Mouse (Mus musculus) liver, embryonic 14.5 days (tissue): ENCODE measurements at regions not wholly inside any gene's neighbourhood (a gene's known extent, or its start where the extent isn't known, plus 50 kb on each side); places are given as distances from the start of the nearest gene placed in this dataset.

Source experiments
- ATAC-seq: fragments of 200-750 bp; cut with Nextera tagmentation; 2 replicates; pipeline ENCODE4 v1.8.0; 2017; ENCODE audit warnings: moderate number of reproducible peaks, mild to moderate bottlenecking, moderate library complexity; ENCODE audit not compliant: insufficient read depth
- DNase-seq, 3 experiments: peaks; one replicate each; pipeline ENCODE4 v3.0.0-alpha.2; 2012 to 2013; ENCODE audit warnings: low read depth in 3 of 3, low spot score in 3 of 3
- H3K27ac ChIP-seq: fragments of 300-500 bp; sonication (generic); 2 replicates; pipeline ENCODE4 v1.5.1; 2014; ENCODE audit warnings: moderate library complexity, mild to moderate bottlenecking, control low read depth, inconsistent platforms
- H3K27me3 ChIP-seq: fragments of 300-500 bp; sonication (generic); 2 replicates; pipeline ENCODE4 v1.6.1; 2014; ENCODE audit warnings: mild to moderate bottlenecking, low read length, moderate library complexity; ENCODE audit not compliant: control insufficient read depth, insufficient read depth
- H3K36me3 ChIP-seq: fragments of 300-500 bp; sonication (generic); replicated peaks from 2 replicates; pipeline ENCODE4 v1.6.1; 2014; ENCODE audit warnings: low read depth; ENCODE audit not compliant: control insufficient read depth, insufficient read depth
- H3K4me1 ChIP-seq, 2 experiments: fragments of 200-500 bp in 1 of 2; fragments of 300-500 bp in 1 of 2; sonication (generic) in 1 of 2; replicated peaks; 2 replicates each; pipeline ENCODE4 v1.6.1; 2012 to 2014; ENCODE audit warnings: antibody characterized with exemption in 1 of 2, inconsistent platforms in 1 of 2, low read length in 1 of 2; ENCODE audit not compliant: control insufficient read depth in 2 of 2, insufficient read depth in 2 of 2
- H3K4me2 ChIP-seq: fragments of 300-500 bp; sonication (generic); 2 replicates; pipeline ENCODE4 v1.6.1; 2014; ENCODE audit warnings: low read depth, mild to moderate bottlenecking, control low read depth, moderate library complexity
- H3K4me3 ChIP-seq, 2 experiments: fragments of 200-500 bp in 1 of 2; fragments of 300-500 bp in 1 of 2; sonication (generic) in 1 of 2; 2 replicates each; pipeline ENCODE4 v1.5.1; 2012 to 2014; ENCODE audit warnings: low read depth in 2 of 2, low read length in 2 of 2, mild to moderate bottlenecking in 2 of 2, control low read depth in 1 of 2, inconsistent platforms in 1 of 2, moderate library complexity in 1 of 2; ENCODE audit not compliant: insufficient read depth in 1 of 2
- H3K9ac ChIP-seq: fragments of 300-500 bp; sonication (generic); replicated peaks from 2 replicates; pipeline ENCODE4 v1.6.1; 2014; ENCODE audit warnings: mild to moderate bottlenecking, control low read depth, moderate library complexity
- H3K9me3 ChIP-seq: fragments of 300-500 bp; sonication (generic); 2 replicates; pipeline ENCODE4 v1.6.1; 2016; ENCODE audit warnings: low read length, mixed read lengths; ENCODE audit not compliant: control insufficient read depth
- CTCF ChIP-seq: IDR thresholded peaks from 2 replicates; pipeline ENCODE4 v1.5.1; 2016; ENCODE audit warnings: antibody characterized with exemption, low read depth, control low read depth
- EP300 ChIP-seq: IDR thresholded peaks from 2 replicates; pipeline ENCODE4 v1.6.1; 2016; ENCODE audit warnings: antibody characterized with exemption, low read depth
- WGBS: fragments of 180-500 bp; shearing (Covaris S2); extraction: QIAGEN DNeasy Blood & Tissue Kit; methylation state at CpG from one replicate; pipeline ENCODE4 v1.1.7; 2014; ENCODE audit not compliant: insufficient replicate concordance; 5-methylcytosine and 5-hydroxymethylcytosine counted together

DNA sequence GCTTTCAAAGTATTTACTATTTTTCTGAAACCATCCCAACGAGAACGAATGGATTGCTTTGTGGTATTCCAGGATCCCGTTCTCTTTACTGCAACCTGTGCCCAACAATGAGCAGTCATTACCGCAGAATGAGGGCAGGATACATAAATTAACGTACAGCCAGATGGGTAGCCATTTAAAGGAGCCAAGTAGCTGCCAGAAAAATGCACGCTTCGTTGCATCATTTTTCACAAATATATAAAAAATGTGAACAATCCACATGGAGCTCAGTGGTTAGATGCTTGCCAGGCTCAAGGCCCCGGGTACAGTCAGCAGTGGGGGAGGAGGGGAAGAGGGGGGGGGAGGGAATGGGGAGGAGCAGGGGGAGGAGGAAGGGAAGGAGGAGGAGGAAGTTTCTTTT is 217.1 kb upstream of the Tgfbr2 start:
- H3K9me3 ChIP-seq = no peaks in the 10 kb centered on the region
- 60% methylated on average over 8 of the region's 8 CpGs for WGBS
- no peak overlapping the region for H3K4me2 ChIP-seq
- no peak overlapping the region for H3K27ac ChIP-seq
- no peaks in the 10 kb centered on the region; a peak in 1 of 4 replicates for H3K4me1 ChIP-seq
- H3K4me3 ChIP-seq = no peak overlapping the region
- no peaks in the 10 kb centered on the region for H3K27me3 ChIP-seq
- no peak overlapping the region for H3K9ac ChIP-seq
- DNase-seq (no peak), ATAC-seq (no peak)
- TF ChIP-seq CTCF (no peak), EP300 (no peak)
- no peaks in the 10 kb centered on the region for H3K36me3 ChIP-seq

DNA sequence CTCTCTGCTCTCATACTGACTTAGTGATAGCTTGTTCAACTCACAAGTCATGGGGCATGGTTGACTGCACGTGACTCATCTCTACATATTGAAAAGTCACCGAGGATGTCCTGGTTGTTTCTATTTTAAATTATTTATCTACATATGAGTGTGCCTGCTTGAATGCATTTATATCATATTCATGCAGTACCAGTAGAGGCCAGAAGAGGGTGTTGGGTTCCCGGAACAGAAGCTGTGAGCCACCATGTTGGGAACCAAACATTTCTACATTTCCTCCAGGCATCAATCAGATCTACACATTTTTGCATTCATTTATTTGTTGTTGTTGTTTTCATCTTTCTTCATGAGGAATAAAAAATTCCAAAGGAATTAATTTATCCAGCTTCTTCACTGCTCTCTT is 214.6 kb upstream of the Tgfbr2 start:
- peaks cover 0 to 6% of the 10 kb centered on the region in 2 experiments; a peak in 2 of 4 replicates for H3K4me1 ChIP-seq
- TF ChIP-seq EP300 = no peak
- TF ChIP-seq CTCF = peak; percentile 43; the same call in 1 of the 2 replicates
- DNase-seq (no peak), ATAC-seq (no peak)
- H3K36me3 ChIP-seq = no peaks in the 10 kb centered on the region
- no peak overlapping the region for H3K9ac ChIP-seq
- WGBS = 50% methylated on average over 3 of the region's 3 CpGs
- no peaks in the 10 kb centered on the region for H3K27me3 ChIP-seq
- H3K4me2 ChIP-seq = no peak overlapping the region
- H3K27ac ChIP-seq = no peak overlapping the region
- H3K4me3 ChIP-seq = no peak overlapping the region
- H3K9me3 ChIP-seq = no peaks in the 10 kb centered on the region

DNA sequence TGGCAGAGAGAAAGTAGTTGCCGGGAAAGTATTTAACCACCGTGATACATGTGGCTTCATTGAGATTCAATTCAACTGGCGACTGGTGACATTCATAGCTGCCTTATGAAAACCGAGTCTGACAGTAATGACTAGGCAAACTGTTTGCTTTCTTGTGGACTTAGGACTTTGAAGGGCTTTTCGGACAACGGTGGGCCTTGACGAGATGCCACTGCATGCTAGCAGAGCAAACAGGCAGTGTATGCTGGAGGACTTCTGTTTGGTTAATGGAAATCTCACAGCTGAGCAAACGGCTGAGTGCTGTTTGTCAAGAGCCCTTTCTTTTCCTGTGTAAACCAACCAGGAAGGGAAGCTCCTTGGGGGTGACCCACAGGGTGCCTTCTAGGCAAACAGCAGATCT is 213.7 kb upstream of the Tgfbr2 start:
- H3K9ac ChIP-seq = no peak overlapping the region
- DNase-seq (no peak), ATAC-seq (no peak)
- peak overlapping the region; percentile 15; the same call in 1 of the 2 replicates for H3K4me2 ChIP-seq
- H3K4me1 ChIP-seq = peaks cover under 1 to 12% of the 10 kb centered on the region in 2 experiments; a peak in 2 of 4 replicates
- no peak overlapping the region for H3K27ac ChIP-seq
- no peaks in the 10 kb centered on the region for H3K9me3 ChIP-seq
- no peak overlapping the region for H3K4me3 ChIP-seq
- no peaks in the 10 kb centered on the region for H3K27me3 ChIP-seq
- 49% methylated on average over 8 of the region's 8 CpGs for WGBS
- TF ChIP-seq CTCF = no peak
- TF ChIP-seq EP300 = no peak
- no peaks in the 10 kb centered on the region for H3K36me3 ChIP-seq

DNA sequence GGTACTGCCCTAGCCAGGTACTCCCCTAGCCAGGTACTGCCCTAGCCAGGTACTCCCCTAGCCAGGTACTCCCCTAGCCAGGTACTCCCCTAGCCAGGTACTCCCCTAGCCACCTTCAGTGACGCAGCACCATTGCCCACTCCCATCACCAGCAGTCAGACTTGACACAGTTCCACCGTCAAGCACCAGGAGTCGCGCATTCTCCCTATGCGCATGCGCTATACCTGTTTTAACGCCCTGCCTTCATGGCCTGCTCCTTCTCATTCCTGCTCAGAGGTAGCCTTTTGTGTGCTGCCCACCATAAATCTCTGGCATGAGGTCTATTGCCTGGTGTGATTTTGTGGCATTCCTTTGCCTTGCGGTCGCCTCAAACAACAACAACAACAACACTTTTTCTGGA is 212.9 kb upstream of the Tgfbr2 start:
- Histone ChIP-seq H3K4me2 (no peak overlapping the region), H3K36me3 (no peaks in the 10 kb centered on the region), H3K4me3 (no peak overlapping the region), H3K4me1 (peaks cover 3 to 17% of the 10 kb centered on the region in 2 experiments; a peak in 2 of 4 replicates), H3K27ac (no peak overlapping the region), H3K9ac (no peak overlapping the region), H3K9me3 (no peaks in the 10 kb centered on the region), H3K27me3 (no peaks in the 10 kb centered on the region)
- ATAC-seq (no peak), DNase-seq (no peak)
- TF ChIP-seq CTCF (no peak), EP300 (no peak)
- WGBS = 86% methylated on average over 9 of the region's 9 CpGs

DNA sequence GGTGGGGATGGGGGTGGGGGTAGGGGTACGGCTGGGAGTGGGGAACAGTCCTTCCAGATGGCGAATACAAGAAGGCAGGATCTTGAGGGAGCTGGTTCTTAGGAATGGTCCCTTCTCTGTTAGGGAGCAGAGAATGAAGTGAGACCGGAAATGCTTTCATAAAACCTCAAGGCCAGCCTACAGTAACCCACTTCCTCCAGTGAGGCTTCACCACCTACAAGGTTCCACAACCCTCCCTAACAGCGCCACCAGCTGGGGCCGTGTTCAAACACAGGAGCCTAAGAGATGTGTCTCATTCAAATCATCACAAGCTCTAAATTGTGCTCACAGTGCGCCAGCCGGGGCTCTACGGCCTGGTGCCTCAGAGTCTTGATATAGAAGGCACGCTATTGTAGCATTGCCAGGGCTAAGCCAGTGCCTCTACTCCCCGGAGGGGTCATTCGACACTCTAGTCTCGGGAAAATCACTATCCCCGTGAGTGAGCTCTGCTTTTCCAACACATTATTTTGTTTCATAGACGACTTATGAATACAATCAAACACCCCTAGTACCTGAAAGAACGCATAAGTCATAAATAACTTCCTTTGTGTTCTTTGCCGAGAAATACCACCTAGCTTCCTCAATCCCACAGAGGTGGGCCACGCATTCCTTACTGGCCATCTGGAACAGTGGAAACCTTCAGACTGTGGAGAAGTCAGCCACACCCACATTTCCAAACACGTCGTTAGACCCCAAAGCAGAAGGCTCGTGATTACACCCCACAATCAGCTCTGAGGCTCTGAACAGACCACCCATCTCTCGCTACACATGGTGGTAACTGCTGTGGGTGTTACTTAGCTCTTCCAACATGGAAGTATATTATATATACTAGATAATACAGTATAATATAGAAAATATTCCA is 209.3 kb upstream of the Tgfbr2 start:
- Histone ChIP-seq H3K36me3 (no peaks in the 10 kb centered on the region), H3K4me3 (no peak overlapping the region), H3K9ac (no peak overlapping the region), H3K27me3 (no peaks in the 10 kb centered on the region), H3K9me3 (no peaks in the 10 kb centered on the region), H3K4me2 (peak overlapping the region; percentile 48), H3K27ac (no peak overlapping the region), H3K4me1 (peaks cover 3 to 17% of the 10 kb centered on the region in 2 experiments; a peak in 2 of 4 replicates)
- peak; percentile 27 to 53 (median 47) for DNase-seq
- TF ChIP-seq EP300 (0 out of 2 replicates have a peak, but pooled peaks have one; percentile 7), CTCF (peak; percentile 66)
- WGBS = 18% methylated on average over 21 of the region's 21 CpGs
- peak; percentile 77 for ATAC-seq
